Mouse (Mus musculus): ENCODE measurements around the gene Col4a1.

DNA sequence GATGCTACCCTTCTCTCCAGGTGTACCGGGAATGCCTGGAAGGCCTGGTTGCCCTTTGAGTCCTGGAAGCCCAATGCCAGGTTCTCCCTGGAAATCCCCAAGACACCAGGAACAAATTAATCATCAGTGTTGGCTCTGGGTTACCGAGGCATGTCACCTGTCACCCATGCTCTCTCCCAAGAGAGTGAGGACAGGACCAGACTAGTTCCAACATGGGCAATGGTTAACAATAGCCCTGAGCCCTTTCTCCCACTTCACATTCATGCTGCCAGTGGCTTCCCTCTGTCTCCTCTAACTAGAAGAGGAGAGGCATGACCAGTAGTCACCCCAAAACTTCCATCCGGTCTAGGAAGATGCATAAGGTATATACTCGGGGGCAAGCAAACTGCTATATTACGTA lies 91.3 kb downstream of the Col4a1 start:
- TF ChIP-seq POLR2A (IDR thresholded peaks at IDR 0.05; ENCODE audit: control insufficient read depth, extremely low read depth, insufficient read depth, low read length, poor library complexity) (no peak), CTCF (IDR thresholded peaks at IDR 0.05; ENCODE audit: borderline replicate concordance, control insufficient read depth, extremely low read depth, insufficient read depth, low read length, poor library complexity) (no peak)

Data from thymus, adult 2 months (tissue).